Mouse (Mus musculus): ENCODE data around the gene Thop1.
A peak's percentile ranks its signal among the peaks of the same experiment; 100 is the strongest.
"Not testable (repeated sequence)": the region's sequence is repeated elsewhere in the genome, so short reads cannot be mapped to it uniquely, and the experiment has no call there.

Thop1 gene

DNA sequence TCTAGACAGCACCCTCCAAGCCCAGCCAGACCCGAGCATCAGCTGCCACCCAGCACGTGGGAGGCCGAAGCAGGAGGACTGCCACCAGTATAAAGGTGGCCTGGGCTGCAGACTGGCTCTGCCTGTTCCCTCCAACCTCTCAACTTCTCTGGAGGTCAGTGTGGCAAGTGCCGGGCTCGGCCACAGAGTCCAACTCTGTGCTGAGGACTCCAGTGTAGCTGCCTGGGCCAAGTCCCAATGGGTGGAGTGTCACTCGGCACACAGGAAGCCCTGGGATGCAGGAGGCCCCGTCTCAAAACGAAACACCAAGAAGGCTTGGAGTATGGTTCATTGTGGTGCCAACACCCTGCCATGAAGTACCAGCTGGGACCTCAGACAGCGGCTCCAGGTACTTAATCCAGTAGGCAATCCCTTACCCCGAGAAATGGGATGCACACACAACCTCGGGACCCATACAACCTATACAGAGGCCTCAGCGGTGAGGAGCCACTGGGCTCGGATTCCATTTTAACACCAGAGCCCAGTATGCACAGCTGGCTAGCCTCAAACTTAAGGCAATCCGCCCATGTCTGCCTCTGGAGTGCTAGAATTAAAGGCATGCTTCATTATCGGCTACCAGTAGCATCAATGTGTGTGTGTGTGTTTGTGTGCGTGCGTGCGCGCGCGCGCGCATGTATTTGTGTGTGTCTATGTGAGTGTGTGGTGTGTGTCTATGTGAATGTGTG lies 12.3 kb upstream of the Thop1 start:
- DNase-seq (ENCODE audit: low read depth, low spot score) = no peak

DNA sequence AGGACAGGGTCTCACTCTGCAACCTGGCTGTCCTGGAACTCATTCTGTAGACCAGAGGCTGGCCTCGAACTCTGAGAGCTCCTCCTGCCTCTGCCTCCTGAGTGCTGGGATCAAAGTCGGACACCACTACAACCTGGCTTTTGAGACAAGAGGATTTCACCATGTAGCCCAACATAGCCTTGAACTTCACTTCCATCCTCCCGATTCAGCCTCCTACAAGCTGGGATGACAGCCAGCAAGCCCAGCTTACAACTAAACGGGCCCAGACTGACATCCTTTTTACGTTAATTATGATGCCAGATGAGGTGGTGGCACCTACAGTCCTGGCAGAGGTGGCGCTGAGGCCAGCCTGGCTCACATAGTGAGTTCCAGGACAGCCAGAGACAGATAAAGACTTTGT lies 10.9 kb upstream of the Thop1 start:
- no peak for DNase-seq (ENCODE audit: low read depth, low spot score)

DNA sequence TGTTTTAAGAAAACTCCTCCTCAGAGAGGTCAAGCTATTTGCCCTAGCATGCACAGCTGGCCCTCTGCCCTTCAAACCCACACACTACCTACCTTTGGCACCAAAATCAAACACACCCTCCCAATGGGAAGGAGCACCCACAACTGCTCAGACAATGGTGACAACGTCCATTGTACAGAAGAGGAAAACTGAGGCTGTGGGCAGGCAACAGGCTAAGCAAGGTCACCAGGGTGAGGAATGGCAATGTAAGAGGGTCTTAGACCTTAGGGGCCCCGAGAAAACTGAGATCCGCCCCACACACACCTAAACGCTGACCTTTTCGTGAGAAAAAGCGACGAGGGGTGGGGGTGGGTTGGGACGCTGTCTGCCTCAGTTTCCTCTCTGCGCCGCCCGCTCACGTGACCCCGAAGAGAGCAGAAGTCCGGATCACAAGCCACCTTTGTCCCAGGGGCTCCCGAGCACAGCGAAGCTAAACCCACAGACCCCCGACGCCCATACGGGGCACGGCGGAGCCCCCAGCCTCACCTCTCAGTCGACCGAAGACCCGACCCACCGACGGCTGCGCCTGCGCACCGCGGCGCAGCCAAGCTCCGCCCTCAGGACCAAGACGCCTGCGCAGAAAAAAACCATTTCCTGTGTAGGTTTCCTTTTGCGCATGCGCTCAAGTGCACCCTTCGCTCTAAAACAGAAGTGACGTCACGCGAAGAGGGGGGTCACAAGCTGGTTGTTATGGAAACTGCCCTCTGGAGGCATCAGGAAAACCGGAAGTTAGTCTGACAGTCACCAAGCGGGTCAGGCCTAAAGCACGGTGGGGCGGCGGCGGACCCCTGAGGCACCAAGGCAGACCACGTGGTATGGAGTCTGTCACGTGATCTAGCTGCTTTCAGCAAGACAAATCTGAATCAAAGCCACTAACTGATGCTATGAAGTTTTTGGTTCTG lies 10.0 kb upstream of the Thop1 start, which contains the start of gene Sgta:
Gene Sgta, minus strand, starts transcription at position 579 of the 941 bp plus-strand sequence.
- peak; percentile 100 for DNase-seq (ENCODE audit: low read depth, low spot score)

DNA sequence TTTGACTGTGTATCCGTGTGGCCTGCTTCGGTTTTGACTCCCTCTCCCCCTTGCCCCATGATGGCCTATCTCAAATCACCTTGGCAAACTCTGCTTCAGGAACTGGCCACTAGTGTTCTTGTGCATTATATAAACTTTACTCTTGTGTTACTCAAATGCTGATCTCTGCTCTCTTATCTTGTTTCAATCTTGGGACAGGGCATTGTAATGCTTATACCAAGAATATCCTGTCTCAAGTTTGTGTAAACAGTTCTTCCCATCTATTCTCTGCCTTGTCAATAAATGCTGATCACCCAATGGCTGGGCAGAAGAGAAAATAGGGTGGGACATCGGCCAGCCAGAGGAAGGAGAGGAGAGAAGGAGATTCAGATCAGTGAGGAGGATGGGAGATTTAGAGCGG lies 7.1 kb upstream of the Thop1 start:
- DNase-seq (ENCODE audit: low read depth, low spot score) = no peak

DNA sequence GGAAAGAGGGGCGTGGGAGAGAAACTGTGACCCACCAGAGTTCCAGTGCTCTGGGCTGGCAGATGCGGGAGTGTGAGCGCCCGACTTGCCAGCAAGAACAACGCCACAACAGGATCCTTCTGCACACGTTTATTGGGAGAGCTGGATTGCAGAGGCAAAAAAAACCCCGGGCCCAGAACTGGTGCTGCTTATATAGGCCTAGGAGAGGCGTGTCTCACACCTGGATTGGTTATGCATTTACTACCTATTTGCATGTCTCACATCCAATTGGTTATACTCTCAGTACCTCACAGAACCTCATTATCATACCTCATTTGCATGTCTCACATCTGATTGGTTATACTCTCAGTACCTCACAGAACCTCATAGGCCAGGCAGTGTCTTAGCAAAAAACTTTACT lies 5.3 kb upstream of the Thop1 start:
- DNase-seq (ENCODE audit: low read depth, low spot score) = not testable (repeated sequence)

DNA sequence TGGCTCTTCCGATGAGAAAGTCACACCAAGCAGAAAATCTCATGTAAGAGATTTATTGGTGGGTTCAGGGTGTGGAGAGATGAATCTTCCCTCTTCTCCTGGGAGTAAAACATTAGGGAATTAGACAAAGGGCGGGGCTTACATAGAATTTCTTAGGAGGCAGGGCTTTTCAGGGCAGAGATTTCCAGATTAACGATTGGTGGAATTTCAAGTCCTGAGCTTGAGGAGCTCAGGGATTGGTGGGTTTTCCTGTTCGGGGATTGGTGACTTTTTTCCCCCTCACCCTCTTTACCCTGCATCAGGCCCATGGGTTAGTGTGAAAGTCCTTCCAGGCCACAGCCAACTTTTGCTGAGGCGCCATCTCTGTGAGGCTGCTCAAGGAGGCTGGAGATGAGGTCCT lies 1.1 kb upstream of the Thop1 start:
- DNase-seq (ENCODE audit: low read depth, low spot score) = no peak

DNA sequence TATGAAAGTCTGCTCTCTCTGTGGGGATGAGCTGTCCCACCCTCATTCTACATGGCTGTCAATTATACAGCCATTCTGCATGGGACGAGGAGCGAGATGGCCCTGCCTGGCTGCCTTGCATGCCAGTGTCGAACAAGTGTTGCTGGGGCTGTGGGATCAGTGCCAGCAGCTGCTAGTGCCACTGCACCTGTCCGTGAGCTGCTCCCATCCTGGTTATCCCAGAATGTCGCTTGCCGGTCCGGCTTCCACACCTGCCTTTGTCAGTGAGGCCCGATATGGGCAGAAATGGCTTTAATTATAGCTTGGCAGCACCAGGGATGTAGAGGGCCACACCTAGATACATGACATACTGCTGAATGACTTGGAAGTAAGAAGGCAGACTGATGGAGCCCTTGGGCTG lies 2.5 kb downstream of the Thop1 start:
- no peak for DNase-seq (ENCODE audit: low read depth, low spot score)

DNA sequence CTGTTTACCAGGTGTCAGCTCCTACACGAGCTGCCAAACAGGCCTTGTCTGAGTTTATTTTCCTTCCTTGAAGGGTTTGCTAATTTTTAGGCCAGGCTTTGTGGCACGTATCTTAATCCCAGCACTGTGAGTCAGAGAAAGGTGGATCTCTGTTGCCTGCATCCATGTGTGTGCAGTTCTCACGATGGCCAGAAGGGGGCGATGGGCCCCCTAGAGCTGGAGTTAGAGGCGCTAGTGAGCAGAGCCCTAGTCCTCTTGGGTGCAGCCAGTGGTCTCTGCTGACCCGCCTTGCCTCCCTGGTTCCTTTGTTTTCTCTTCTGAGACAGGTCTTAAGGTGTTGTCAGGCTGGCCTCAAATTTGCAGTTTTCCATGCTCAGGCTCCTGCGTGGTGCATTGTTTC lies 3.6 kb downstream of the Thop1 start:
- no peak for DNase-seq (ENCODE audit: low read depth, low spot score)

DNA sequence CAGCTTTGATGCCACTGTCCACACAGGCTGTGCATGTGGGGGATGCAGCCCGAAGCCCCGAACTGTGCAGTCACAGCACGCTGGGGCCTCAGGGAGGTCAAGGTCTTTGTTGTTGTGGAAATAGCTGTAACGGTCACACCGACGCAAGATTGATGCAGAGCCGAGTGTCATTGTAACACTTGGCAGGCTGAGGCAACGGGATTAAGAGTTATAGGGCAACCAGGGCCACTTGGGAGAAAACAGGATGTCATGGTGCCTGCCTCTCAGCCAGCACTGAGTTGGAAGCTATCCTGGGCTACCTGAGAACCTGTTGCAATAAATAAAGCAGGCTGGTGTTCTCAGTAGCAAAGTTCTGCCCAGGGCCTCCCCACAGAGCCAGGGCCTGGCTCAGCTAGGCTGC lies 5.9 kb downstream of the Thop1 start:
- DNase-seq (ENCODE audit: low read depth, low spot score) = no peak

DNA sequence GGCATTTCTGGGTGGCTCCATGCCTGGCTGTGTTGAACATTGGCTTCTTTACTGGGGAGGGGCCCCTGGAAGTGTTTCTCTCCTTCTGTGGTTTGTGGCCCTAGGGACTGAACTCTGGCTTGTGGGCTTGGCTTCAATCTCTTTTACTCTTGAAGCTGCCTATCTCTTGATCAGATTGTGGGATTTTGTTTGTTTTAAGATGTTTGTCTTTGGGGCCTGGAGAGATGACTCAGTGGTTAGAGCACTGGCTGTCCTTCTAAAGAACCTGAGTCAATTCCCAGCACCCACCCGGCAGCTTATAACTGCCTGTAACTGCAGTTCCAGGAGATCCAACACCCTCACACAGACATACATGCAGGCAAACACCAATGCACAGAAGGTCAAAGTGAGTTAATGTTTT lies 6.5 kb downstream of the Thop1 start:
- DNase-seq (ENCODE audit: low read depth, low spot score) = no peak

DNA sequence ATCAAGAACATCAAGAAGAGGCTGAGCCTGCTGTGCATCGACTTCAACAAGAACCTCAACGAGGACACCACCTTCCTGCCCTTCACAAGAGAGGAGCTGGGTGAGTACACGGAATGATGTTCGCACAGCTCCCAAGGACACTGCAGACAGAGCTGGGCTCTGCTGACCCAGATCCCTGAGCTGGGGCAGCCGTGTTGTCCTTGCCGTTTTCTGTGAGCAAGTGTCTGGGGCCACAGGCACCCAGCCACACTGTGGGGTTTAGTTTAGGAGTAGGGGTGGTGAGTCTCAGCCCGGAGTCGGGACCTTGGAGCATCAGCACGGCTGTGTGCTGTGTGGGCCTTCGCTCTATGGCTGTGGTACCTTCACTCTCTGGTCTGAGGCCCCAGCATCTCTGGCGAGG lies 8.1 kb downstream of the Thop1 start:
- no peak for DNase-seq (ENCODE audit: low read depth, low spot score)

DNA sequence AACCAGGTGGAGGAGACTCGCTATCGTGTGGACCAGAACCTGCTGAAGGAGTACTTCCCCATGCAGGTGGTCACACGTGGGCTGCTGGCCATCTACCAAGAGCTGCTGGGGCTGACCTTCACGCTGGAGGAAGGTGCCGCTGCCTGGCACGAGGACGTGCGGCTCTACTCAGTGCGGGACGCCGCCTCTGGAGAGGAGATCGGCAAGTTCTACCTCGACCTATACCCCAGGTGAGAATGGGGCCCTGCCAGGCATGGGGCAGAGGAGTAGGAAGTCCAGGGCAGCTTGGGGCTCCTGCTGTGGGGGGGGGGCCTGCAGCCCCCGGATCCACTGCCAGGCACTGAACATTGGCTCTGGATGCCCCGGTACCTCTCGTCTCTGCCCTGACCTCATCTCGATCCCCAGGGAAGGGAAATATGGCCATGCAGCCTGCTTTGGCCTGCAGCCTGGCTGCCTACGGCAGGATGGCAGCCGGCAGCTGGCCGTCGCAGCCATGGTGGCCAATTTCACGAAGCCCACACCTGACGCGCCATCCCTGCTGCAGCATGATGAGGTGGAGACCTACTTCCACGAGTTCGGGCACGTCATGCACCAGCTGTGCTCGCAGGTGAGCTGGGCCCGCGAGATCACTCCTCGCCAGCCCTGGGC lies 10.3 kb downstream of the Thop1 start:
- no peak for DNase-seq (ENCODE audit: low read depth, low spot score)

DNA sequence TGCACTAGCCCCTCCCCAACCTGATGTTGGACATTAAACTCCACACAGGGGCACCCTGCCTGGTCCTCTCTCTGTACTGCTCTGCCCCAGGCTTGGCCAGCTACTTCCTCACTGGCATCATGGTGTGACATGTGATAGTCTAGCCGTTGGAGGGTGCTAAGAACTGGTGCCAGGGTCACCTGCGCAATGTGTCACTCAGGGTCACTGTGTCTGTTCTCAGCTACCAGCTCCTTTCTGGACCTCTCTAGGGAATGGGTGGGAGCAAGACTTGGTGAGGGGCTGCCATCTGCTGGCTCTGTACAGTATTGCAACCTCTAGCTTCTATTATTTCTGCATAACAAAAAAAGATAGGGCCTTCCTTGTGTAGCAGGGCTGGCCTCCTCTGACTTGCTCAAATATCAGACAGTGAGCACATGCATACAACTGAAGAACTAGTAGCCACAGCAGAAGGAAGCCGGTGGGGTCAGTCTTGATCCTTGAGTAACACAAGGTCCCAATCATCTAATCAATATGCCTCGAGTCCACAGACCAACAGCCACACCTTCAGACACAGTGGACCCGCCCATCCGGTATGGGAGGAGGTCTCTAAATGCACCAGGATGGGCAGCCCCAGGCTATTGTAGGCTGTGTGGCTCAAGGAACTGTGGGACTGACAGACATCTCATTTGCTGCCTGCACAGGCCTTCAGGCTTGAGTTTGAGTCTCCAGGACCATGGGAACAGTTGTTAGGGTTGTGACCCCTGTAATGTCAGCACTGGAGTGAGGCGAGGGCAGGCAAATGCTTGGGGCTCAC lies 12.5 kb downstream of the Thop1 start:
- DNase-seq (ENCODE audit: low read depth, low spot score) = peak; percentile 59

DNA sequence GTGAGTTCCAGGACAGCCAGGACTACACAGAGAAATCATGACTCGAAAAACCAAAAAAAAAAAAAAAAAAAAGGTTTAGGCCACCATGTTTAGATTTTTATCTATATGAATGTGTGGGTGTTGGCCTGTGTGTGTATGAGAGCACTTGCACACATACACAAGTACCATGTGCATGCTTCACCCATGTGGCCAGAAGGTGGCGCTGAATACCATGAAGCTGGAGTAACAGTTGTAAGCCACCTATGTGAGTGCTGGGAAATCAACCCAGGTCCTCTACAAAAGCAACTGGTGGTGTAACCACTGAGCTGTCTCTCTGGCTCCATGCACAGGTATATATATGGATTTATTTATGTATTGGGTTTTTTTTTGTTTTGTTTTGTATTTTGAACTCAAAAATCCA lies 17.2 kb downstream of the Thop1 start:
- DNase-seq (ENCODE audit: low read depth, low spot score) = no peak

DNA sequence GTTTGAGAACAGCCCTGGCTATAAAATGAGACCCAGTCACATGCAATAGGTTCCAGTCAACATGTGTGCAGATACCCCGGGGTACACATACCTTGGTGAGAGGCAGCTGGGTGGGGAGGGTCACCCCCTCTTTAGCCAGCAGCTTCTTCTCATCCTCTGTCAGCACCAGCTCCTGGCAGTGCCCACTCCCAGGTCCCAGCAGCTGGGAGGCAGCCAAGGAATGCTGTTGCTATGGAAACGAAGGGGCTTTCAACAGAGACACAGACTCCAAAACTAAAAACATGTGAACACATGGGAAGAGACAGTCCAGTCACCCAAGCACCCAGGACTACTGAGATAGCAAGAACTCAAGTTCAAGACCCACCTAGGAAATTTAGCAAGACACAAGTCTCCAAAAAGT lies 19.4 kb downstream of the Thop1 start:
- DNase-seq (ENCODE audit: low read depth, low spot score) = no peak

DNA sequence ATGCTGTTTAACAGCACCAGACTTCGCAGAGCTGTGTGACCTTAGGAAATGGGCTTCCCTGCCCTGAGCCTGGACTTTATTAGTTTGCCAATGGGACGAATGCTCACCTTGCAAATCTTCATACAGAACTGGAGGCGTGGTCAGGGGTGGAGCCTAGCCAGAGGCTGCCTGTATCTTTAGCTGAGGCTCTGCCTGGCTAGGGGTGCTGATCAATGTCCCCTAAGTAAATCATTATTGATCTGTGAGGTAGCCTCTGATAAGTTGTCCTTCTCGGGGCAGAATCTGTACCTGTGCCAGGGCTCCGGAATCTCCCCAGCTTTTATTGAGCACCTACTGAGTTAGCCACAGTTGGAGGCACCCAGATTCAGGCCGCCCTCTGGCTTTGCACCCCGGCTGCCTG lies 20.8 kb downstream of the Thop1 start:
- no peak for DNase-seq (ENCODE audit: low read depth, low spot score)

DNA sequence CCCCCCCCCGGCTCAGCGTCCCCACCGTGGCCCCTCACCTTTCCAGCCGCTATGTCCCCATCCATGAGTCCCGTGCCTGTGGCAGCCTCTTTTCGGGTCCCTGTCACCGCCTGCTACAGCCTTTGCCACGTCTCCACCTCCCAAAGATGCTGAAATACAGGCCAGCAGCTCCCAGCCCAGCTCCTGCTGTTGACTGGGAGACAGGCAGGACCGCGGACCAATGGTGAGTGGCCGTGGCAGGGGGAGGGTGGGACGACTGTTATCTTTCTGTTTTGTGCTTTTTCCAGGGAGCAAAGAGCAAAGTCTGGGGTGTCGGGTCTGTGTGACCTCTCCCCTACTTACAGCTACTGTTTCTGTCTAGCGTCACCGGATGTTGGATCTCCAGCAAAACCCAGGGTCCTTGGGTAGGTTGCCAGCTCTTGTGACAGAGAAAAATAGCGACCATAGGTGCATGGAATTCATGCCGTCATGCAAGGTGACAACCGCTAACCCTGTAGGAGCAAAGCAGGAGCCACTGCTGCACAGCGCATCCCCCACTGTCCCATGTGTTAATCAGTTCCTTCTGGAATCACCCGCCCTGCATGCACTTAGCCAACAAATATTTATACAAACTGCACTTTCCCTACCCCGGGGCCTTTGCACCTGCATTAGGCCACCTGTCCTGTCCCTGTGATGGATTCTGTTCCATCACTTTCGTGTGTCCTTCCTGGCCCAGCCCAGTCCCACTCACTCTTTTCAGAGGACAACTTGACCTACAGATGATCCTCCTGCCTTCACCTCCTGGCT lies 22.8 kb downstream of the Thop1 start:
- DNase-seq (ENCODE audit: low read depth, low spot score) = no peak

DNA sequence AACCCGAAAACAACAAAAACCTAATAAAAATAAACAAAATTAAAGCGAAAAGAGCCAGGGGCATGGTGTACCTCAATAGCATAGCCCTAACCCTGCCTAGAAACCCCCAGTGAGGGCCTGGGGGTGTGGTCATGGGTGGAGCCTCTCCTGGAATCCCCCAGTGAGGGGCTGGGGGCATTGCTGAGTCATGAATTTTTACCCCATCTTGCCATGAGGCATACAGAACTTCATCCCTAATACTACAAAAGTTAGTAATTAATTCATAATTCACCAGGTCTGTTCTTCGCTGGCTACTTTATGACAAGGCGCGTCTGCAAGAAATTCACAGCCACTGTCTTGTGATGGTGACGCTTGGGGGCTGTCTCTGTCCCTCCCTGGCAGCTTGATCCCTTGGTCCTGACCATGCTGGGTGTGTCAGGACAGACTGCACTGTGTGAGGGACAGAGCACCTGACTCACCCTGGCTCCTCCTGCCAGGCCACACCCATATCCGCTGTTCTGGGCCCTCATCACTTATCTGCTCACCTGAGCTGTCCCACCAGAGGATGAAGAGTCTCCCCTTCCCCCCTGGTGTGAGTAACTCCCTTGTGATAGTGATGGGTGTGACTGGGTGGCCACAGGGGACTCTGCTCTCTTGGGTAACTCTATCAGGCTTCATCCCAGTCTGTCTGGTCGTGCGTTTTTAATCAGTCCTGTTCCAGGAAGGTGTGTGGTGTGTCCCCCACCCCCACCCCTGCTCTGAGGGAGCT lies 25.3 kb downstream of the Thop1 start:
- no peak for DNase-seq (ENCODE audit: low read depth, low spot score)

DNA sequence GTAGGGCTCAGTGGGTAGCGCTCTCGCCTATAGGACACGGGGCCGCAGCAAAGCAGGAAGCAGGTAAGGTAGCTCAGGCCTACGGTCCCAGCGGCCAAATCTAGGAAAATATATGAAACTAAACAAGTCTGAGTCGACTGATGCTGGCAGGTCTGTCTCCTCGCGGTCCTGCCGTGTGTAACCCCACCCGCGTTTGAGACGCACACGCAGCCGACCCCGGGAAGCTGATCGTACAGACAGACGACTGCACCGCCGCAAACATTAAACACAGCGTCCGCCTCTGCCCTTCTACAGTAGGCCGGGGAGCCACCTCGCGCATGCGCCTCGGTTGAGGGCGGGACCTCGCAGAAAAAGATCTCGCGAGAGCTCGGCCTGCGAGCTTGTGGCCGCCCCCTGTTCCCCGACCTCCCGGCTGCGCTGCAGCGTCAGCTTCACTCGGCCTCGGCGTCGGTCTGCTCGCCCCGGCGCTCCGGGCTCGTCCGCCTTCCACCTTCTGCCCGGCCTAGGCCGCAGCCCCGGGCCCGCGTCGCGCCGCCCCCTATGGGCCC lies 35.8 kb downstream of the Thop1 start, which contains the start of gene Map2k2:
Gene Map2k2, plus strand, starts transcription at position 351 of the 548 bp plus-strand sequence.
- peak; percentile 97 for DNase-seq (ENCODE audit: low read depth, low spot score)
